Mouse (Mus musculus): ENCODE measurements around the gene Smtnl2.

Gene Smtnl2

GRCm38 (mm10) chr11:72397811-72398525, 13.5 kb downstream of the Smtnl2 start:
- DNase-seq = no peak

GRCm38 (mm10) chr11:72397072-72397471, 14.4 kb downstream of the Smtnl2 start:
- peak; percentile 84 to 86 for DNase-seq

GRCm38 (mm10) chr11:72396621-72397020, 14.9 kb downstream of the Smtnl2 start:
- no peak for DNase-seq

GRCm38 (mm10) chr11:72395652-72396051, 15.9 kb downstream of the Smtnl2 start:
- DNase-seq = no peak

GRCm38 (mm10) chr11:72394694-72395093, 16.8 kb downstream of the Smtnl2 start:
- DNase-seq = no peak

GRCm38 (mm10) chr11:72393669-72394068, 17.8 kb downstream of the Smtnl2 start:
- DNase-seq = peak; percentile 26 to 51

- no peak for DNase-seq
Measured at GRCm38 (mm10) chr11:72393243-72393642, 18.3 kb downstream of the Smtnl2 start.

- no peak for DNase-seq
Measured at GRCm38 (mm10) chr11:72391181-72391580, 20.3 kb downstream of the Smtnl2 start.

GRCm38 (mm10) chr11:72389407-72390142, 21.9 kb downstream of the Smtnl2 start:
- DNase-seq = no peak

GRCm38 (mm10) chr11:72388113-72388529, 23.4 kb downstream of the Smtnl2 start:
- DNase-seq = no peak

GRCm38 (mm10) chr11:72379351-72379750, 32.2 kb downstream of the Smtnl2 start:
- no peak for DNase-seq

GRCm38 (mm10) chr11:72378222-72378621, 33.3 kb downstream of the Smtnl2 start:
- DNase-seq = no peak

GRCm38 (mm10) chr11:72376562-72376961, 35.0 kb downstream of the Smtnl2 start:
- no peak for DNase-seq

- DNase-seq = peak in 1 of 2 experiments; percentile 42
Measured at GRCm38 (mm10) chr11:72369904-72370672, 41.4 kb downstream of the Smtnl2 start.

- peak; percentile 62 to 63 for DNase-seq
Measured at GRCm38 (mm10) chr11:72367934-72368674, 43.4 kb downstream of the Smtnl2 start.

GRCm38 (mm10) chr11:72366126-72366525, 45.4 kb downstream of the Smtnl2 start:
- no peak for DNase-seq

GRCm38 (mm10) chr11:72364526-72364925, 47.0 kb downstream of the Smtnl2 start:
- DNase-seq = no peak

- DNase-seq = peak; percentile 39 to 49
Measured at GRCm38 (mm10) chr11:72363523-72364240, 47.8 kb downstream of the Smtnl2 start.

GRCm38 (mm10) chr11:72362347-72362741, 49.2 kb downstream of the Smtnl2 start, which contains the start of gene Tekt1:
Gene Tekt1 (minus strand): TSS chr11:72362442.
- no peak for DNase-seq

- peak; percentile 78 to 83 for DNase-seq
Measured at GRCm38 (mm10) chr11:72361385-72362346, 49.8 kb downstream of the Smtnl2 start.

Data from cerebellum, postnatal 10 days (tissue).